Mouse (Mus musculus): ENCODE results near the gene Trim45.

Gene Trim45

DNA sequence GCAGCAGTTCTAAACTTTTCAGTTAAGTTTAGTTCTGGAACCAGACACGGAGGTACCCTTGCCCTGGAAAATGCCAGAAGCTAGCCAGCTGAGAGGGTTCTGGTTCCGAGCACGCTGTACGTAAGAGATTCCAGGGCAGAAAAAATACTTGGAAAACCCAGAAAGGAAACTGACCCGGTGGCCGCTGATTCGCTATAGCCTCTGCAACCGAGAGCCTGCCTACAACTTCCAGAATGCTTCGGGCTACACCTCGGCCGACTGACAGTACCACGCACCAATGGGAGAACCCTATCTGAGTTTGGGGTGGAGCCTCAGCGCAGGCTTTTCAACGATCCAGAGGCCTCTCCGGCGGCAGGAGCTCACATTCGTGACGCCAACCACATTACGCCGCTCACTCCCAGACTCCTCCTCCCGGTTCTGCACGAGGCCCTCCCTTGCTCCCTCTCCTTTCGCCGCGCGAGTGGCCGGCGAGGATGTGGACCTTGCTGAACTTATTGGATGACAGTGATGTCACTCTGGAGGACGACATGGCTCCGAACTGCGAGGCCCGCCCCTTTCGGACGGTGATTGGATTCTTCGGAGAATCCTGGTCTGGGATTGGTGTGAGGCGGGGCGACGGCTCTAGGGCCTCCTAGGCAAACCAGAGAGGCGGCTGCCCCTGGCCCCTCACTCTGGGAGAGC is at the start of gene Trim45:
Gene Trim45, plus strand, starts transcription at position 378 of the 681 bp plus-strand sequence.
- DNase-seq (ENCODE audit: low read depth, low spot score): peak; percentile 98

- DNase-seq (ENCODE audit: low read depth, low spot score): no peak
These were observed 44.9 kb upstream of the Trim45 start for GRCm38 (mm10) chr3:100877057-100877456.

GRCm38 (mm10) chr3:100881403-100881802 is 40.6 kb upstream of the Trim45 start:
- no peak for DNase-seq (ENCODE audit: low read depth, low spot score)

- no peak for DNase-seq (ENCODE audit: low read depth, low spot score)
These were observed 40.0 kb upstream of the Trim45 start for GRCm38 (mm10) chr3:100881843-100882634.

DNA sequence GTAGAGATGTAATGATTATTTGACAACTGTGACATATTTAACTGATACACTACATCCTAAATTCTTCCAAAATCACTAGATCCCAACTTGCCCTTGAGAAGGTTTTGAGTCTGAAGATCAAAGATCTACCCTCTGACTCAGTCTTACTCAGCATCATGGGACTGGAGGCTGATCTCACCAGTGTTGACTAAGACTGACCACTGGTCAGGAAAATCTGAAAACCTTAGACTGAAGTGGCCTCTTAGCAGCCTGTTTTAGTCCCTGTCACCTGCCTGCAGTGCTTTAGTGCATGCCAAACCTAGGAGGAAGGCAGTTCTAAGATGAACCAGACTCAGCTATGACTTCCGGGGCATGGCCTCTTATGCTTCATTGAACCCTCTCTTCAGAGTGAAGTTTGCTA is 32.8 kb upstream of the Trim45 start:
- no peak for DNase-seq (ENCODE audit: low read depth, low spot score)

DNA sequence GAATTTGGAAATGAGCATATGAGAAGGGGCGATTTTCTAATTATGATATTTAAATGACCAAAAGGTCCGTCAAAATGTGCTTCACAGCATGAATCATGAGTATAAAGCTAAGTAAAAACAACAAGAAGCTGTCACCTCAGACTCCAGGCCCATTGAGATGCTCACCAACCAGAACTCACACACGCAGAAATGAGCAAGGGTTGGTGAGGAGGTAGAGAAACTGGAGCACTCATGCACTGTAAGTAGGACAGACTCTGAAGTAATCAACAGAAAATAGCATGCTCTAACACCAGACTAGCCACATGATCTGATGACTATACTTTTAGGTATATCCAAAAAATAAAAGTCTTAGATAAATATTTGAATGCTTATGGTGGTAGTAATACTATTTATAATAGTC is 31.6 kb upstream of the Trim45 start:
- no peak for DNase-seq (ENCODE audit: low read depth, low spot score)

DNA sequence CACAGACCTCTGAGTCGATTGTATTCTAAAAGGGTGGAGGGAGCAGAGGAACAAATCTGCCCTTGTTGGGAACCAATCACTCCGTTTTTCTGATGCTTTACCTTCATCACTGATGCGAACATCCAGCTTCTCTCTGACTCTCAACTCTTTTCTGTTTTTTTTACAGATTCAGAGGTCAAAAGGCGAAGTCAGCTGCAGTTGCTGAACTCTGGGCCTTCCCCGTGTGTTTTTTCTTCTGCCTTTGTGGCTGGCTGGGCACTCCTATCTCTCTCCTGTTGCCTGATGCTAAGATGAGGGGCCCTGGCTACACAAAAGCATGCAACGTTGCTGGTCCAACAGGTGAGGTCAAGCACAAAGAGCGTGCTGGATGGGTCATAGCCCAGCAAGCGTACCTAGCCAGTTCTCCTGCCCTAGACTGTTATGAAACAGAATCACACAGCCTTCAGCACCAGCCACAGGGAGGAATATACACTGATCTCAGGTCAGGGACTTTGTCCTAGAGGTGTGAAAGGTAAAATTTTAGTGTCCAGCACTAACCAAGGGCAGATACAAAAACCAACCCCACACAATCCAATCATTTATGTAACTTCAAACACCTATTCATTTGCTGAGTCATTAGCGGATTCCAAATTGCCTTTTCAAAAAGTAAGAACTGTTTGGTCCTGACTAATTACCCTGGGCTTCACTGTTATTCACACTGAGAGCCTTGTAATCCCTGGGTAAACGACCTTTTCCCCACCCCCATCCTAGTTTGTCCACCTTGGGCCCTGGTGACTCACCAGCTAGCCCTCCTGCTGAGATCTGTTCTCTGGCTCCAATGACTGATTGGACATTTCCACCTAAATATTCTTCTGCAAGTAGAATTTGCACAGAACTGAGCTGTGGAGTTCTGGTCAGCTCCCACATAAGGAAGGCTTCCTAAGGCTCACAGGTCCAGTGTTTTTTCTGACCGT is 29.3 kb upstream of the Trim45 start:
- DNase-seq (ENCODE audit: low read depth, low spot score): no peak

- no peak for DNase-seq (ENCODE audit: low read depth, low spot score)
These were observed 26.5 kb upstream of the Trim45 start for GRCm38 (mm10) chr3:100895500-100895899.

- DNase-seq (ENCODE audit: low read depth, low spot score): no peak
These were observed 15.9 kb upstream of the Trim45 start for GRCm38 (mm10) chr3:100906128-100906527.

- no peak for DNase-seq (ENCODE audit: low read depth, low spot score)
These were observed 15.1 kb upstream of the Trim45 start for GRCm38 (mm10) chr3:100906916-100907315.

GRCm38 (mm10) chr3:100908594-100908993 is 13.4 kb upstream of the Trim45 start:
- no peak for DNase-seq (ENCODE audit: low read depth, low spot score)

GRCm38 (mm10) chr3:100910621-100911020 is 11.4 kb upstream of the Trim45 start:
- no peak for DNase-seq (ENCODE audit: low read depth, low spot score)

GRCm38 (mm10) chr3:100911026-100911425 is 11.0 kb upstream of the Trim45 start:
- DNase-seq (ENCODE audit: low read depth, low spot score): no peak

GRCm38 (mm10) chr3:100911498-100912213 is 10.3 kb upstream of the Trim45 start:
- no peak for DNase-seq (ENCODE audit: low read depth, low spot score)

GRCm38 (mm10) chr3:100916844-100917243 is 5.2 kb upstream of the Trim45 start:
- DNase-seq (ENCODE audit: low read depth, low spot score): peak; percentile 51

DNA sequence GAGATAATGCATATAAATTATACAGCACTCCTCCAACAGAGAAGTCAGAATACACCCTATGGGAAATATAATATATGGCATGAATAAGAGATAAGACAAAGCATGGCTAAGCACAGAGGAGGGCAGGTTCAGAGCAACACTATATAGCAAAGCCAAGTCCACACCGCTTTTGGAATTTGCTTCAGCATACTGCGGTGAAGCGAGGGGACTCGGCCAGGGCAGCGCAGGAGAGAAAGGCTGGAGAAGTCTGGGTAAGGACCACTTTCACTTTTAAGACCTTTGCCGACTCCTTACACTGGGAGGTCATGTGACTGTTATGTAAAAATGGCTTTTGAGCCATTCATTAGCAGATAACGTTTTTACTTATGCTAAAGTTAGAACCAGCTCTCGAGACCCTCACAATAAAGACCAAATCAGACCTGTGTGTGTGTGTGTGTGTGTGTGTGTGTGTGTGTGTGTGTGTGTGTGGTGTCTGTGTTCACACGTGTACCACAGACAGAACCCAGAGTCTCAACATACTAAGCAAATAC is 1.3 kb upstream of the Trim45 start:
- DNase-seq (ENCODE audit: low read depth, low spot score): no peak

DNA sequence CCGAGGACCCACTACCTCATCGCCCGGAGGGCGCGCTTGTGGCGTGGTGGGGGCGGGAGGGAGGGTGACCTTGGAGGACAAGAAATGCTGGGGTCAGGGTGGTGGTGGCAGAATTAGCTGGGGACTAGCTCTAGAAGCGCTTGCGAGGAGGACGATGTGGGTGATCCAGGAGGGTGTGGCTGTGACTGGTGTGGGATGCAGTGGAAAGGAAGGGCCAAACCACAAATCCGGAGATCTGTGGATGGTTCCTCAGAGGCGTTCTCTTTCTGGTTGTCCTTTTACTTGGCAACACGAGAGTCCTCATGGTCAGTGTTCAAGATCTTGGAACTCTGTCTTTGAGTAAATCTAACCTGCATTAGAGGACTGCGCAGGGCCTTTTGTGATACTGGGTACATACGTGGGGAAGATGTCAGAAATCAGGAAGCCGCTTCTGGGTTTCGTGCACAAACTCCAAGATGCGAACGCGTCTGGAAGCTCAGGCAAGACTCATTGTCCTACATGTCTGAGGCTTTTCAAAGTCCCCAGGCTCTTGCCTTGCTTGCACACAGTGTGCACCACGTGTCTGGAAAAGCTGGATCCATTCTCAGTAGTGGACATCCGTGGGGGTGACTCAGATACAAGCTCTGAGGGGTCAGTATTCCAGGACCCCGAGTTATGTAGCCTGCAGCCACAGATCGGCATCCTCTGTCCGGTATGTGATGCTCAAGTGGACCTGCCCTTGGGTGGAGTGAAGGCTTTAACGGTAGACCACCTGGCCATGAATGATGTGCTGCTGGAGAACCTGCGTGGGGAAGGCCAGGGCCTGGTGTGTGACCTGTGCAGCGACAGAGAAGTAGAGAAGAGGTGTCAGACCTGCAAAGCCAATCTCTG is 739 bp downstream of the Trim45 start:
- peak; percentile 27 for DNase-seq (ENCODE audit: low read depth, low spot score)

DNA sequence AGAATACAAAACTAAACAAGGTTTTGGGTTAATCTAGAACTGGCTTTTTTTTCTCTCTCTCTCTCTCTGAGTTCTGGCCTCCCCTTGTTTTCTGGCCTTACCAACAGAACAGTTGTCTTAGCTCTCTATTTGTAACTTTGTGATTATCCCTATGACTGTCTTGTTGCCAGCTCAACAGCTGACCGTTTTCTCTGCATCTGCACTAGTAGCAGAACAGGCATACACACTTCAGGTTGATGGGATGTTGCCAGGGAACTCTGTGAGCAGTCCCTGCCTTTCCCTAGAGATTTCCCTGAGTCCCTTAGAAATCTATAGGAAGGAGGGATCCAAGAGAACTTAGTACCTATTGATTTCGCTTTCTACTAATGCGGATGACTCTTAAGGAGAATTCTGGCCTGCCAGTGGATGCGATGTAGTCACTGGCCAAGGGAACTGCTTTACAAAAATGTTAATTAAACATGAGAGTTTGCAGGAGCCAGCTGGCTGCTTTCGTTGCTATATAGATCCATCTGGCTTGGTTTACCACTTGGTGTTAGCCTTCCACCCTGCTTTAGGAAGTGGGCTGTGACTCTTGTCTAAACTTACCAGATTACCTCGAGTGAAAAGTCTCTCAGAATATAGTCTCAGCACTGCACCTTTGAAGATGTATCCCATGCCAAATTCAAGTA is 2.2 kb downstream of the Trim45 start:
- no peak for DNase-seq (ENCODE audit: low read depth, low spot score)

- no peak for DNase-seq (ENCODE audit: low read depth, low spot score)
These were observed 3.2 kb downstream of the Trim45 start for GRCm38 (mm10) chr3:100925176-100925575.
